Mouse (Mus musculus) kidney, postnatal 10 days (tissue): Measurements from ENCODE around the gene Colgalt2.
"Not testable (repeated sequence)": the region's sequence is repeated elsewhere in the genome, so short reads cannot be mapped to it uniquely, and the experiment has no call there.

Source experiments
- DNase-seq: peaks from one replicate; pipeline ENCODE4 v3.0.0; 2021; ENCODE audit warnings: mixed read lengths

The Colgalt2 gene

GRCm38 (mm10) chr1:152399790-152400555, at the start of gene Colgalt2:
TSS of gene Colgalt2 (plus strand) at chr1:152399830.
- peak; percentile 73 for DNase-seq

GRCm38 (mm10) chr1:152356721-152357120, 42.9 kb upstream of the Colgalt2 start:
- DNase-seq: peak; percentile 55

GRCm38 (mm10) chr1:152368311-152369088, 31.1 kb upstream of the Colgalt2 start:
- DNase-seq: peak; percentile 37

- peak; percentile 80 for DNase-seq
These were observed 30.5 kb upstream of the Colgalt2 start for GRCm38 (mm10) chr1:152369139-152369538.

GRCm38 (mm10) chr1:152378311-152378710, 21.3 kb upstream of the Colgalt2 start:
- DNase-seq: no peak

- no peak for DNase-seq
These were observed 15.0 kb upstream of the Colgalt2 start for GRCm38 (mm10) chr1:152384589-152384988.

GRCm38 (mm10) chr1:152385693-152386092, 13.9 kb upstream of the Colgalt2 start:
- not testable (repeated sequence) for DNase-seq

- peak; percentile 94 for DNase-seq
These were observed 13.3 kb upstream of the Colgalt2 start, which contains the start of gene Tsen15 for GRCm38 (mm10) chr1:152386188-152386835. TSS of gene Tsen15 (minus strand) at chr1:152386688.

- no peak for DNase-seq
These were observed 10.4 kb upstream of the Colgalt2 start for GRCm38 (mm10) chr1:152389271-152389670.

- DNase-seq: no peak
These were observed 5.5 kb upstream of the Colgalt2 start for GRCm38 (mm10) chr1:152394137-152394536.

- no peak for DNase-seq
These were observed 4.6 kb upstream of the Colgalt2 start for GRCm38 (mm10) chr1:152394956-152395515.

GRCm38 (mm10) chr1:152398708-152399107, 922 bp upstream of the Colgalt2 start:
- DNase-seq: no peak

GRCm38 (mm10) chr1:152400556-152401540, 1.2 kb downstream of the Colgalt2 start:
- DNase-seq: peak; percentile 25

GRCm38 (mm10) chr1:152407021-152407946, 7.7 kb downstream of the Colgalt2 start:
- DNase-seq: no peak

- peak; percentile 40 for DNase-seq
These were observed 9.7 kb downstream of the Colgalt2 start for GRCm38 (mm10) chr1:152409356-152409755.

- no peak for DNase-seq
These were observed 11.0 kb downstream of the Colgalt2 start for GRCm38 (mm10) chr1:152410657-152411056.

GRCm38 (mm10) chr1:152413116-152413515, 13.5 kb downstream of the Colgalt2 start:
- DNase-seq: no peak

GRCm38 (mm10) chr1:152413961-152414360, 14.3 kb downstream of the Colgalt2 start:
- DNase-seq: no peak

- no peak for DNase-seq
These were observed 14.8 kb downstream of the Colgalt2 start for GRCm38 (mm10) chr1:152414451-152414850.

GRCm38 (mm10) chr1:152416306-152416904, 16.8 kb downstream of the Colgalt2 start:
- DNase-seq: peak; percentile 54
